Mouse (Mus musculus) cerebellum, adult 2 months (tissue): Measurements from ENCODE around the gene Klf11.

ENCODE experiments used
- CTCF ChIP-seq: fragments of 200-500 bp; IDR thresholded peaks from 2 replicates; pipeline ENCODE4 v1.5.1; 2011; ENCODE audit warnings: low read depth, mild to moderate bottlenecking, control low read depth, low read length, moderate library complexity, borderline replicate concordance; ENCODE audit not compliant: insufficient read depth
- POLR2A ChIP-seq: fragments of 200-500 bp; IDR thresholded peaks from 2 replicates; pipeline ENCODE4 v1.6.1; 2011; ENCODE audit warnings: low read length, control low read depth, borderline replicate concordance; ENCODE audit not compliant: insufficient read depth

- peak; percentile 47 for TF ChIP-seq CTCF
- no peak for TF ChIP-seq POLR2A
These were observed 47.8 kb upstream of the Klf11 start for GRCm38 (mm10) chr12:24603266-24603665.
